Mouse (Mus musculus): ENCODE data around the gene Nuak1. TPM values are rescaled to one million over a fixed set of nuclear protein-coding genes. Genes with fewer than 3 reads are reported as not detected.

Nuak1 gene
- total RNA-seq, 2 experiments from 2014 or later = 54.7 to 55.6 TPM

DNA sequence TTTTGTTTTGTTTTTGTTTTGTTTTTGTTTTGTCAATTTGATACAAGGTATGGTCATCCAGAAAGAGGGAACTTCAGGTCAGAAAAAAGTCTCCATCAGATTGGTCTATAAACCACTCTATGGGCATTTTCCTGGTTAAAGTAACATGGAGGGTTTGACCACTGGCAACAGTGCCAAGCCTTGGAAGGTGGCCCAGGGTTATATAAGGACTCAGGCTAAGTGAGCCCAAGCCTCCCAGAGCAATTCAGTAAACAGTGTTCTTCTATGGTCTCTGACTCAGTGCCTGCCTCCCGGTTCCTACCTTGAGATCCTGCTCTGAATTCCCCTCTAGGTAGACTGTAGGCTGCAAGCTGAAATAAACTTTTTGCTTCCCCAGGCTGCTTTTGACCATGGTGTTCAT is 61.0 kb downstream of the Nuak1 start:
- DNase-seq = no peak

DNA sequence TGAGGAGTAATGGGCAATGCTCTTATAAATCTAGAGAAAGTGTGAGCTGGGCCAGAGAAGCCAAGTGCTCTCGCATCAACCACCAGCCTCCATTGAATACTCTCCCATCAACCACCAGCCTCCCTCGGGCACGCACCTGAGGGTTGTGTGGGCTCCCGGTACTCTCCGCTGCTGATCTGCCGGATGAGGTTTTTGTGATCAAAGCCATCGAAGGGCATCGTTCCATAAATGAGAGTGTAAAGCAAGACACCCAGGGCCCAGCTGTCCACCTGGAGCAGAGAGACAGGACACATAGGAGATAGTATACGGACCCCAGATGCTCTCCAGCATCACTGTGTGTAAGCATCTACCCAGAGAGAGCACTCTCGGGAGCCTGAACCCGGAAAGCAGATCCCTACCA is 62.4 kb downstream of the Nuak1 start:
- DNase-seq = no peak

DNA sequence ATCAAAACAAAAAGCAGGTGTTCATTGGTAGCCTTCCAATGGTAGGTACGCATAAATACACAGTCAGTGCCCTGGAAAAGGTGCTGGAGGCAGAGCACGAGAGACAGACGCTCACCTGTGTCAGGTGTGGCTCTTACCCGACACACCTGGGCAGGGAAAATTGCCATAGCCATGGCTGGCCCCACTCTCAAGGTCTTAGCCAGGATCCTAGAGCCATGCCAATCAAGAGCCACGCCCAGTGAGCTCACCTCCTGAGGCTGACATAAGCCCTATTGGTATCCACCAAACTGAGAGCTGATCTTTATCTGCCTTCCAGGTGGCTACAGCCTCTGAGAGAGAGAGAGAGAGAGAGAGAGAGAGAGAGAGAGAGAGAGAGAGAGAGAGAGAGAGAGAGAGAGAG is 64.1 kb downstream of the Nuak1 start:
- no peak for DNase-seq

GRCm38 (mm10) chr10:84374996-84375395 is 65.4 kb downstream of the Nuak1 start:
- DNase-seq = no peak

- no peak for DNase-seq
Observed at GRCm38 (mm10) chr10:84373476-84373875, 66.9 kb downstream of the Nuak1 start.

GRCm38 (mm10) chr10:84372161-84373095 is 68.0 kb downstream of the Nuak1 start:
- DNase-seq = no peak

- no peak for DNase-seq
Observed at GRCm38 (mm10) chr10:84371681-84372160, 68.7 kb downstream of the Nuak1 start.

DNA sequence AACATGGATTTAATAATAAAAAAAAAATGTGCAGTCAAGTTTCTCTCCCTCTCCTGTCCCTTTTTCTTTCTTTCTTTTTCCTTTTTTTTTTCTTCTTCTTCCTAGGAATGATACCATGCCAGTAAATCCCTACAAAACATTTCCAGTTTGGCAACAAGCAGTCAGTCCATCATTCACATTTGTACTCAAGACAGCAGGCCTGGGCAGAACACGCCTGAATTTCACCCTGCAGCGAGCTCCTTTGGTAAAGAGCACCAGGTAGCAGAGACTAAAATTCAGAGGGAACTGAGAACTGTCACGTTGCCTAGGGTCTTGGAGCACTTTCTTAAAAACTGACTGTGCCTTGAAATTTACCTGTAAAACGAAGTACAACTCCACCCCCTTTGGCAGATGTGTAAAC is 69.2 kb downstream of the Nuak1 start:
- no peak for DNase-seq

DNA sequence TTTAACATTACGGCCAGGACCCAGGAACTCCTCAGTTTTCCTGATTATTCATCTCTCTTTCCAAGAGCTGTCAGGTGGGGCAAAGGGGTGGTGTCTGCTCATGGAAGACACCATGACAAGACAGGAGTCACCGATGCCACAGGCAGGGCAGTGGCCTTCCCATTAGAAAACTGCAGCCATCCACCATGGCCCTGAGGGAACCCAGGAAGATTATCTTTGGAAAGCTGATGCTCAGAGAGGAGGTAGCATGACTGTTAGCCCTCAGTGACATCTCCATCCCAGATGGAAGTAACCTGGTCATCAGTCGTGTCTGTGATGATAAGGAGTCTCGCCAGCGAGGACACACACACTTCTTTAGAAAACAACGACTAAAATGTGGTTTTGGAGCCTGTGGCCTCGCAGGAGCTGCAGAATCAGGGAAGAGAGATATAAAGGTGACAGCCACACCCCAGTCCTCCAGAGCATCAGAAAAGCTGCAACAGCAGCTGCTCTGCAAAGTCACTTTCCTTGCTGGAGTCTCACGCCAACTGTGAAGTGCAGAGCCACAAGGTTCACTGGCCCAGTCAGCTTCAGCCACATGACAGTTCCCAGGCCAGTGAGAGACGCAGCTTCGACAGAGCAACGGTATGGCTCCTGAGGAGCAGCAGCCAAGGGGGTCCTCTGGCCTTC is 70.6 kb downstream of the Nuak1 start:
- no peak for DNase-seq

DNA sequence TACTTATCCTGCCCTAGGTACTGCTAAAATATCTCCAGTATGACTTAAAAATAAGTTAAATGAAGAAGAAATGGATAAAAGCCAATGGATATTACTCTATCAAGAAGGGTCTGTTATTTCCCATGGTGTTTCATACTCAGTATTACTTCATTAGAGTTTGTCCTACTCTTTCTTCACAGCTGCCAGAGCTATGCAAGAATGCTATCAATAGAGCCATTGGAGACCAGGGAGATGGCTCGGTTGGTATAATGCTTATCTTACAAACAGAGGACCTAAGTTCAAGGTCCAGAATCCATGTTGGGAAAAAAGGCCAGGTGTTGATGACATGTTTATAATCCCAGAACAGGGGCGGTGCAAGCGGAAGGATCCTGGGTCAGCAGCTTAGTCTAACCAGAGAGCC is 72.2 kb downstream of the Nuak1 start:
- no peak for DNase-seq

DNA sequence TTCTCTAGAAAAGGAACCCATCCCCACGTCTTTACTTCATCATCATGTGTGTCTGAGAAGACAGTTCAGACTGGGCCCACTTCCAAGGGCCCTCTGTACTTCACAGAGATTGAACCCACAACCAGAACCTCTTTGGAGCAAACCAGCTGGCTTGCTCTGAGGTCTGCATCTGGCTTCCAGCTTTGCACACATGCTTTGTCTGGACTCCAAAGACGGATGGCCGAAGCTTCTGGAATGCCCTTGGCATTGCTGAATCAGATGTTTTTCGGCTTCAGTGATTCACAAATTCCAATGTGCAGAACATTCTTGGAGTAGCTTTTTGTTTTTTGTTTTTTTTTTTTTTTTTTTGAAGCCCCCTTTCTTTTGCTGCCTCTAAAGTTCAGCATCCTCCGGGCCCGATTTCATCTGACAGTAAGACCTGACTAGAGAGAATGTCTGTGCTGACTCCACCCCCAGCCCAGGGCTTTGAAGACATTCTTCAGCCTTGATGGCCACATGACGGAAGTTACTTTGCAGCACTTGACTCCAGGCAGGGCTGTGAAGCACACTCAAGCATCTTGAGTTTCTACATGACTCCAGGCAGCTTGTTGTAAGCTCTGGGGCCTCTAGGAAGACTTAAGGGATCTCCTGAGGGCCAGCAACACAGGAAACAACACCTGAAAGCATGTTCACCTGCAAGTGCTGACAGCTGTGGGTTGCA is 75.1 kb downstream of the Nuak1 start:
- no peak for DNase-seq

GRCm38 (mm10) chr10:84363833-84364232 is 76.6 kb downstream of the Nuak1 start:
- DNase-seq = no peak

GRCm38 (mm10) chr10:84360953-84361352 is 79.4 kb downstream of the Nuak1 start:
- no peak for DNase-seq

DNA sequence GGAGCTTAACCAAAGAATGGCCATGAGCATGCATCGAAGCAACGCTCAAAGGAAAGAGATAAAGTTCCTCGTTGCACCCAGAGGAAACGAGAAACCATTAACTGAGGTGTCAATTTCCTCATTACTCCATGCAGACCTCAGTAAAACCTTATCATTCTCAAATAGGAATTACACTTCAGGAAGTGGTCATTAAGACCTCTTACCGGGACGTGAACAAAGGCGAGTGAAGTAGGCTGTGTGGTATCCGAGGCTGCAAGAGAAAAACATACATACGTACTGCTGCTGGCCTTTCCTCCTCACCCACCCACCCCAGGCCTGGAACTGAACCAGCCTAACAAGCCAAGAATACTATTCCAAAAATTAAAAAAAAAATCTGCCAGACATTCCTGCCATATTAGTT is 80.0 kb downstream of the Nuak1 start:
- DNase-seq = no peak

GRCm38 (mm10) chr10:84358738-84359120 is 81.7 kb downstream of the Nuak1 start:
- DNase-seq = no peak

GRCm38 (mm10) chr10:84357997-84358737 is 82.2 kb downstream of the Nuak1 start:
- peak; percentile 84 to 87 for DNase-seq

DNA sequence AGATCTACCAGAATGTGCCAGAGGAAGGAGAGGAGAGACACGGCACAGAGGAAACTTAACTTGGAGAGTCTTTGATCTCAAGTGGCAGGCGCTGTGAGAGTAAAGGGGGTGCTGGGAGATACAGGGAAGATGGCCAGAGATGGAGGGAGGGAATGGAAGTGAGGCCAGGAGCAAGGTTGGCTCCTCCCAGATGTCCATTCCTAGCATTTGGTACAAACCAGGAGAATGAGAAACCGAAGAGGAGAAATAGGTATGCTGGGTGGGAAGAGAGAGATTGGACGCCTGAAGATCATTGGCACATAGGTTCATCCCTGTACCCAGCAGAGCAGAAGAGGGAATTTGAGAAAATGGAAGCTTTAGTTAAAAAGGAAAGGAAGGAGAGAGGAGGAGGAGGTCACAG is 82.8 kb downstream of the Nuak1 start:
- no peak for DNase-seq

GRCm38 (mm10) chr10:84354323-84354722 is 86.1 kb downstream of the Nuak1 start:
- no peak for DNase-seq

DNA sequence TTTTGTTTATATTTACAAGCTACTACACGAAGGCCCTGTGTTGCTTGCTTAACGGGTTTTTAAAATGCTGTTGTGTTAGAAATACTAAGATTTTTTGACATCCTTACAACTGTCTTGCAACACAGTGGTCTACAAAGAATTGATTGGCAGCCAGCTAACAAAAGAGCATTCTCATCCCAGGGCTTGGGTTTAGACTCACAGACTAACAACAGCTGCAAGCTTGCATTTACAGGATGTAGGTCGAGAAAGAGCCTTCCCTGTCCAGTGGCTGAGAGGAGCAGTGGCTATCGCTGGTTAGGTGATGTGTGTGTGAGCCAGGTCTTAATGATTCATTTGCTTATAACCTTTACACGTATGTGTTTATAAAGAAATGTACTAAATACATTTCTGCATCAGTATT is 94.7 kb downstream of the Nuak1 start:
- DNase-seq = no peak

- DNase-seq = no peak
Observed at GRCm38 (mm10) chr10:84343536-84343935, 96.9 kb downstream of the Nuak1 start.

DNA sequence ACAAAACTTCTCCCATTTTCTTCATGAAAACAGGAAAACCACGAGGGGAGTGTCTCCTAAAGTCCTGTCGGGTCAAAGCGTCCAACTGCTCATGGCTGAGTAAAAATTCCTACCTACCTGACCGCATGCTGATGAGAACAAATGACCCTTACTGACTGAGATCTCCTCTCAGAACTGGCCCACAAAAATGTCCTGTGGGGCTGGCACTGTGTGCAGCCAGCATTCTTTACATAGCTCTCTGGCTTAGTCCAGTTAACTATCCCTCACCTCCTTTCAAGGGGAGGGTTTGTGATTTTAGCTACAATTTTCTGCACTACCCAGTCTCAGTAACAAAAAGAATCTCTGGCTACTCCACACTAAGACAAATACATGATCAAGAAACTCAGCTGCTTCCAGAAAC is 100.9 kb downstream of the Nuak1 start:
- no peak for DNase-seq

GRCm38 (mm10) chr10:84338752-84339151 is 101.6 kb downstream of the Nuak1 start:
- DNase-seq = no peak
